Mouse (Mus musculus) limb, embryonic 12.5 days (tissue): ENCODE results near the gene Apof. TPM values are rescaled to one million over a fixed set of nuclear protein-coding genes. Genes with fewer than 3 reads are reported as not detected.
"Not testable (repeated sequence)": the region's sequence is repeated elsewhere in the genome, so short reads cannot be mapped to it uniquely, and the experiment has no call there.

Source experiments
- ATAC-seq: fragments of 200-750 bp; cut with Nextera tagmentation; 2 replicates; pipeline ENCODE4 v1.8.0; 2017; ENCODE audit warnings: low read depth, moderate TSS enrichment; ENCODE audit not compliant: insufficient number of reproducible peaks, insufficient read depth, low FRiP score, low TSS enrichment
- H3K27ac ChIP-seq: fragments of 300-500 bp; sonication (generic); 2 replicates; pipeline ENCODE4 v1.5.1; 2016; ENCODE audit warnings: mild to moderate bottlenecking, moderate library complexity
- H3K27me3 ChIP-seq: fragments of 300-500 bp; sonication (generic); 2 replicates; pipeline ENCODE4 v1.6.1; 2016; ENCODE audit warnings: mild to moderate bottlenecking, moderate library complexity
- H3K36me3 ChIP-seq: fragments of 300-500 bp; sonication (generic); 2 replicates; pipeline ENCODE4 v1.6.1; 2016; ENCODE audit warnings: mild to moderate bottlenecking, moderate library complexity
- H3K4me1 ChIP-seq: fragments of 300-500 bp; sonication (generic); replicated peaks from 2 replicates; pipeline ENCODE4 v1.6.1; 2016
- H3K4me2 ChIP-seq: fragments of 300-500 bp; sonication (generic); 2 replicates; pipeline ENCODE4 v1.6.1; 2016; ENCODE audit warnings: mild to moderate bottlenecking, moderate library complexity
- H3K4me3 ChIP-seq: fragments of 300-500 bp; sonication (generic); replicated peaks from 2 replicates; pipeline ENCODE4 v1.5.1; 2016; ENCODE audit warnings: mild to moderate bottlenecking
- H3K9ac ChIP-seq: fragments of 300-500 bp; sonication (generic); replicated peaks from 2 replicates; pipeline ENCODE4 v1.6.1; 2016; ENCODE audit warnings: mild to moderate bottlenecking, moderate library complexity
- H3K9me3 ChIP-seq: fragments of 300-500 bp; sonication (generic); 2 replicates; pipeline ENCODE4 v1.6.1; 2016; ENCODE audit warnings: mild to moderate bottlenecking, moderate library complexity
- WGBS: fragments of 180-500 bp; shearing (Covaris S2); methylation state at CpG from one replicate; pipeline ENCODE4 v1.1.7; 2016; 5-methylcytosine and 5-hydroxymethylcytosine counted together
- polyA plus RNA-seq: library from polyadenylated mRNA; unstranded; fragments of >200 nt; fragmentation: Nextera tagmentation; extraction: Ambion mirVana; gene quantifications from 2 replicates; pipeline ENCODE4 v1.2.1, GENCODE M21; 2016

Gene Apof
- polyA plus RNA-seq, 1 experiment from 2014 or later = not detected

DNA sequence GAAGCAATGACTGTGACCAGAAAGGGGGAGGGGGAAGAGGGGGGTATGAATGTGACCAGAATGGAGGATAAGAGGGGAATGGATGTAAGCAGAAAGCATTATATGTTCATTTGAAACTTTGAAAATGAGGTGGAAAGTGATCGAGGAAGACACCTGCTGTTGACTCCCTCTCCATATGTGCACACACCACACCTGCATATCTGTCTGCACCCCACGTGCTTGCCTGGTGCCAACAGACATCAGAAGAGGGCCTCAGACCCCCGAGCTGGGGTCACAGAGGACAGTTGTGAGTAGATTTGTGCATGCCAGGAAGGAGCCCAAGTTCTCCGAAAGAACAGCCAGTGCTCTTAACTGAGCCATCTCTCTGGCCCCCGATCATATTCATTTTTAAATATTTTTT, 8.5 kb upstream of the Apof start:
- Histone ChIP-seq H3K27me3 (no peaks in the 10 kb centered on the region), H3K4me3 (no peak overlapping the region), H3K36me3 (no peaks in the 10 kb centered on the region), H3K4me1 (no peaks in the 10 kb centered on the region), H3K9ac (no peak overlapping the region), H3K9me3 (no peaks in the 10 kb centered on the region), H3K27ac (no peak overlapping the region), H3K4me2 (no peak overlapping the region)
- no peak for ATAC-seq
- WGBS = 88% methylated on average over 5 of the region's 5 CpGs

DNA sequence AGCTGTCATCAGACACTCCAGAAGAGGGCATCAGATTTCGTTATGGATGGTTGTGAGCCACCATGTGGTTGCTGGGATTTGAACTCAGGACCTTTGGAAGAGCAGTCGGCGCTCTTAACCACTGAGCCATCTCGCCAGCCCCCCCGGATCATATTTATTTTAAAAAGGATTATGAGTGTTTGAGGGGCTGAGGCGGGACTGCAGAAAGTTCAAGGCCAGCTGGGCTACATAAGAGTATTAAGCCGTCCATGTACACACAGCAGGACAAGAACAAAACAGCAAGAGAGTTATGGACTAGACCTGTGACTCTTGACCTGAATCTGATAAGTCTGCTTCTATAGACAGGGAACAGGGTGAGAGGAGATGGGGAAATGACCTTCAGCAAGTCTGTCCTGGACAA, 8.1 kb upstream of the Apof start:
- not testable (repeated sequence) for H3K4me1 ChIP-seq, H3K36me3 ChIP-seq, H3K9me3 ChIP-seq, H3K9ac ChIP-seq, H3K27me3 ChIP-seq, ATAC-seq, H3K4me2 ChIP-seq, H3K4me3 ChIP-seq, H3K27ac ChIP-seq
- WGBS = 83% methylated on average over 7 of the region's 7 CpGs

DNA sequence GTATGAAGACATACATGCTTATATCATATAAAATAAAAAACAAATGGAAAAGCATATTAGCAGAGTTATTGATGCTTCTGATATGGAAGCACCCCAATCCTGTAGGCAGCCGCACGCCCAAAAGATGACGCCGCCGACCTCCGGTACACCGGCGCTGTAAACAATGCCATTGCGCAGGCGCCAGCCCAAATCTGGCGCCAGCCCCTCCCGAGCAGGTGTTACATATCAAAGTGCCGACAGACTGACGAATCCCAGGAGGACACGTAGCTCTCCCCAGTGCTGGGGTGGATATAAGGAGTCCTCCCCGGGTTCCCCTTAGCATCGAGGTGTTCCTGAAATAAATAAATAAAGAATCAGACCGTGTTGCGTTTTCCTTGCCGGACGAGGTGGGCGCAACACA, 6.2 kb upstream of the Apof start:
- H3K9me3 ChIP-seq = no peaks in the 10 kb centered on the region
- ATAC-seq = no peak
- no peak overlapping the region for H3K9ac ChIP-seq
- H3K27ac ChIP-seq = no peak overlapping the region
- 81% methylated on average over 22 of the region's 22 CpGs for WGBS
- no peaks in the 10 kb centered on the region for H3K36me3 ChIP-seq
- no peaks in the 10 kb centered on the region for H3K27me3 ChIP-seq
- no peak overlapping the region for H3K4me2 ChIP-seq
- no peak overlapping the region for H3K4me3 ChIP-seq
- no peaks in the 10 kb centered on the region for H3K4me1 ChIP-seq

DNA sequence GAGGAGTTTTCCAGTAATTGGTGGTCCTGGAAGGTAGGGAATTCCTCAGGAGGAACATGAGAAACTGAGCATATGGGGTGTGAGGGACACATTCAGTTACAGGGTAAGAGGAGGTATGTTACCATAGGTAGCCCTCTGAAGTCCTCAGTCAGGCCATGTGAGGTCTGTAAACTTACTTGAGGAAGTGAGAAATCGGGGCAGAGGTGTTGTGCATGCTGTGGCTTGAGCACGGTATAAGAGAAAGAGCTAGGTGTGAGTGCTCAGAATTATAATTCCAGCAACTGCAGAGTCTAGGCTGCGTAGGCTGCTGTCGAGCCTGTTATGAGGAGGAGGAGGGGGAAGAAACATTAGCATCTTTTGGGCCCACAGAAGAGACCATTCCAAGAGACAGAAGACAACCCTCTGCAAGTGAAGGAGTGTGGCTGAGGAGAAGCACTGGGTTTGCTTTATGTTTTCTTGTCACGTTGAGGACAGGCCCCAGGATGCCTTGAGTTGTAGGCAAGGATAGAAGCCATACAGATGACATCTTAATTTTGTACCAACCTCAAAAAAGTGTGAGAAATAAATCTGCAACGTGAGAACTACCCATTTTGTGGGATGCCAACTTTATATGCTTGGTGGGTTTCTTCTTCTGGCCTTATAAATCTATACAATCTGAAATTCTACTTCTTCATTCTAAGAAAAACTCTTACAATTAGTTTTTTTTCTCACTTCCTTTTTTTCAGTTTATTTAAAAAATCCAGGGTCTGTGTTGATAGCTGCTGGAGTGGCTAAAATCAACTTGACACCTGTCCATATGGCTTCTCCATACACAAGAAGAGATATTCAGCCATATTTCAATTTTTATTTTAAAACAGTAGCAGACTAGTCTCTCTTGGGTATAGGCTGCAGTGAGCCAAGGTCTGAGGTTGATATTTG, 4.8 kb upstream of the Apof start:
- Histone ChIP-seq H3K4me3 (no peak overlapping the region), H3K36me3 (no peaks in the 10 kb centered on the region), H3K27me3 (no peaks in the 10 kb centered on the region), H3K4me1 (no peaks in the 10 kb centered on the region), H3K4me2 (no peak overlapping the region), H3K9me3 (no peaks in the 10 kb centered on the region), H3K9ac (no peak overlapping the region), H3K27ac (no peak overlapping the region)
- ATAC-seq = no peak
- 74% methylated on average over 6 of the region's 6 CpGs for WGBS

DNA sequence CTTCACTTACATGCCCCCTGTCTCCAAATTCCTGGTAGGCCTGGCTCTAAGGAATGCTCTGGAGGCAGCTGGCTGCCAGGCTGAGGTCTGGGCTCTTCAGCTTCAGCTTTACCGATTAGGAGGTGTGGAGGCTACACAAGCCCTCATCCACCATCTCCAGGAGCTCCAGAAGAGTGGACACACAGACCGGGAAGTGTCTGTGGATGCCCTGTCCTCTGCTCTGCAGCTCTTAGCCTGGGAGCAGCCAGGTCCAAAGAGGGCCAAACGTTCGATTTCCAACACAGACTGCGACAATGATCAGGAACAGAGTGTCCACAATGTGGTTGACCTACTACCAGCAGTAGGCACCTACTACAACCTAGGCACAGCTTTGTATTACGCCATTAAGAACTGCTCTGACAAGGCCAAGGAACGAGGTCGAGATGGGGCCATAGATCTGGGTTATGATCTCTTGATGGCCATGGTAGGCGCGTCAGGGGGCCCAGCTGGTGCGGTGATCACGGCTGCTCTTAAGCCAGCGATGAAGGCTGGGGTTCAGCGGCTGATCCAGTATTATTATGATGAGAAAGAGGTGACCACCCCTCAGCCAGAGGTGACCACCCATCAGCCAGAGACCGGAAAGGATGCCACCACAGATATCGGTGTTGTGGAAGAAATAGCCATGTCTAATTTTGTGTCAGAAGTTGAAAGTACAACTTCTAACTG, 887 bp downstream of the Apof start:
- Histone ChIP-seq H3K4me2 (no peak overlapping the region), H3K27ac (no peak overlapping the region), H3K4me3 (peak overlapping the region; percentile 78; the same call in 1 of the 2 replicates), H3K36me3 (no peaks in the 10 kb centered on the region), H3K27me3 (no peaks in the 10 kb centered on the region), H3K9ac (no peak overlapping the region), H3K4me1 (0 out of 2 replicates have a peak, but pooled peaks cover 3% of the 10 kb centered on the region), H3K9me3 (no peaks in the 10 kb centered on the region)
- no peak for ATAC-seq
- WGBS = 87% methylated on average over 16 of the region's 16 CpGs

DNA sequence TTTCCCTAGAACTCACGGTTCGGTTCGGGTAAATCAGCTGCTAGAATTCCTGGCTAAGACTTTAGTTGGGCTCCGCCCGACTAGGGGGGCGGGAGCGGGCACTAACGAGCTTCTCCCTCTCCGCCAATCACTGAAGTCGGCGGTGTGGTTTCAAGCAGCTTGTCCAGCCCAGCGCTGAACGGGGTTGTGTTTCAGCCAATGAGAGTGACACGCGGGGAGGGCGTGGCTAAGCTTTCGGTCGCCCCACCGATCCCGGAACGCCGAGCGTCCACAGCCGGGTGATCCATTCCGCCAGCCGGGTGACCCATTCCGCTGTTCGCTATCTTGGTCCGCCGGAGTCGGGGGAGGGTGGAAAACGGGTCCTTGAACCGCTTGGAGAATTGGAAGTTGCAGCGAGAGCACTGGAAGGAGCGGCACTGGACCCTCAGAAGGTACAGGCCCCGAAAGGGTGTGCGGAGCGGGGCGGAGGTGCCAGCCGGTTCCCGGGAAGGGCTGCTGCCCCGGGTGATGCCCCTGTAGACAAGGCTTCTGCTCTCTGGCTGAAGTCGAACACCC, 1.9 kb downstream of the Apof start, which contains the start of gene Stat2:
Gene Stat2 (plus strand): TSS at position 273 of the 555 bp plus-strand sequence.
- Histone ChIP-seq H3K27me3 (no peaks in the 10 kb centered on the region), H3K9me3 (no peaks in the 10 kb centered on the region), H3K9ac (peak within 1 kb of the TSS; percentile 77), H3K36me3 (no peaks in the 10 kb centered on the region), H3K27ac (peak within 1 kb of the TSS; percentile 64; the same call in 1 of the 2 replicates), H3K4me1 (0 out of 2 replicates have a peak, but pooled peaks cover 3% of the 10 kb centered on the region), H3K4me3 (peak within 1 kb of the TSS; percentile 78), H3K4me2 (peak within 1 kb of the TSS; percentile 72)
- peak; percentile 97 for ATAC-seq
- 1% methylated on average over 43 of the region's 43 CpGs for WGBS

DNA sequence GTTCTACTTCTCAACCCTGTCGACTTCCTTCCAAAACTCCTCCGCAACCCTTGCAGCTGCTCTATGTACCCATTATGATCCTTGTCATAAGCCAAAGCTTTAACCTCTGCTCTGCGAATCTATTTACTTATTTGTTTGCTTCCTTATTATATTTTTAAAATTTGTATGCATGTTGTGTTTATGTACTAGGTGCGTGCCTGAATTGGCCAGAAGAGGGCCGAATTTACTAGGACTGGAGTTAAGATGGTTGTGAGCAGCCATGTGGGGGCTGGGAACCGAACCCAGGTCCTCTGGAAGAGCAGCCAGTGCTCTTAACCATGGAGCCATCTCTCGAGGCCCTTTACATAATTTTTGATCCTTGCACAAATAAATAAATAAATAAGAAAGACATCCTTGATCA, 2.4 kb downstream of the Apof start:
- H3K27ac ChIP-seq = peak overlapping the region; percentile 64; the same call in 1 of the 2 replicates
- no peaks in the 10 kb centered on the region for H3K9me3 ChIP-seq
- WGBS = 42% methylated on average over 7 of the region's 7 CpGs
- ATAC-seq = no peak
- H3K4me3 ChIP-seq = peak overlapping the region; percentile 78
- H3K4me1 ChIP-seq = 0 out of 2 replicates have a peak, but pooled peaks cover 3% of the 10 kb centered on the region
- peak overlapping the region; percentile 77 for H3K9ac ChIP-seq
- no peaks in the 10 kb centered on the region for H3K36me3 ChIP-seq
- H3K4me2 ChIP-seq = peak overlapping the region; percentile 72
- no peaks in the 10 kb centered on the region for H3K27me3 ChIP-seq

DNA sequence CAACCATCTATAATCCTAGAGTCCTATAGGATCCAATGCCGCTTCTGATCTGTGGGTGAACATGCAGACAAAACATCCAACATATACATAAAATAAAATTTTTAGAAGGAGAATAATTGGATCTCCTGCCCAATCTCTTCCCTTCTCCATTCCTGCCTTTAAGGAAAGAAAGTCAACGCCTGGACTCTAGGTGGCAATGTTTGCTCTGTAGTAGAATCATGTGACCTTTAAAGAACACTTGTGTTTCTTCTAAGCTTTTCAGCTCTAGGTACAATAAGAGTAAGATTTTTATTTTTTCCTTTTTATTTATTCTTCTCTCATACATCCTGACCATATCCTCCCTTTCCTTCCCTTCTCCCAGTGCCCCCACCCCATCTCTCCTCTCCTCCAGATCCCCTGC, 3.4 kb downstream of the Apof start:
- Histone ChIP-seq H3K27ac (no peak overlapping the region), H3K4me1 (0 out of 2 replicates have a peak, but pooled peaks cover 3% of the 10 kb centered on the region), H3K9ac (no peak overlapping the region), H3K4me3 (no peak overlapping the region), H3K36me3 (peaks cover 5% of the 10 kb centered on the region; the same call in 1 of the 2 replicates), H3K27me3 (no peaks in the 10 kb centered on the region), H3K9me3 (no peaks in the 10 kb centered on the region), H3K4me2 (no peak overlapping the region)
- no peak for ATAC-seq
- 63% methylated on average over 2 of the region's 2 CpGs for WGBS

DNA sequence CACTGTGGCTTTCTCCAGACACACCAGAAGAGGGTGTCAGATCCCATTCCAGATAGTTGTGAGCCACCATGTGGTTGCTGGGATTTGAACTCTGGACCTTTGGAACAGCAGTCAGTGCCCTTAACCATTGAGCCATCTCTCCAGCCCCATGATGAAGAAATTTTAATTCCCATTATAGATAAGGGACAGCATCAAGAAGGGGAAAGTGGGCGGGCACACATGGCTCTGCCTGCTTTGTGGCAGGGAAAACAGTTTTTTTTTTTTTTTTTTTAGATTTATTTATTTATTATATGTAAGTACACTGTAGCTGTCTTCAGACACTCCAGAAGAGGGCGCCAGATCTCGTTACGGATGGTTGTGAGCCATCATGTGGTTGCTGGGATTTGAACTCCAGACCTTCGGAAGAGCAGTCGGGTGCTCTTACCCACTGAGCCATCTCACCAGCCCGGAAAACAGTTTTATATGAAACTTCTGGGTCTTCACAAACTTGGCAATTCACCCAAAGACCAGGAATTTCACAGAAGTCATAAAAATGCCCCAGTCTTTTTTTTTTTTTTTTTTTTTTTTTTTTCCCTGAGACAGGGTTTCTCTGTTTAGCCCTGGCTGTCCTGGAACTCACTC, 4.5 kb downstream of the Apof start:
- not testable (repeated sequence) for H3K9me3 ChIP-seq, H3K4me3 ChIP-seq, ATAC-seq, H3K27me3 ChIP-seq, H3K27ac ChIP-seq, H3K4me2 ChIP-seq, H3K9ac ChIP-seq, H3K4me1 ChIP-seq
- 89% methylated on average over 4 of the region's 7 CpGs for WGBS
- peaks cover 11% of the 10 kb centered on the region for H3K36me3 ChIP-seq

DNA sequence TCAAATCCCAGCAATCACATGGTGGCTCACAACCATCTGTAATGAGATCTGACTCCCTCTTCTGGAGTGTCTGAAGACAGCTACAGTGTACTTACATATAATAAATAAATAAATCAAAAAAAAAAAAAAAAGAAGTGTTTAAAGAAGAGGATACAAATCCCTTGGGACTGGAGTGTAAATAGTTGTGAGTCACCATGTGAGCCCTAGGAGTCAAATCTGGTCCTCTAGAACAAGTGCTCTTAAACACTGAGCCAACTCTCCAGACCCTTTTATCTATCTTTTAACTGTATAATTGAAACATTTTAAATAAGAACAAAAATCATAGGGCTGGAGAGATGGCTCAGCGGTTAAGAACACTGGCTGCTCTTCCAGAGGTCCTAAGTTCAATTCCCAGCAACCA, 6.9 kb downstream of the Apof start:
- 93% methylated on average over 1 of the region's 1 CpGs for WGBS
- H3K36me3 ChIP-seq = peaks cover 25% of the 10 kb centered on the region
- H3K27me3 ChIP-seq, H3K27ac ChIP-seq, H3K4me2 ChIP-seq, H3K9me3 ChIP-seq, H3K4me3 ChIP-seq, ATAC-seq, H3K9ac ChIP-seq, H3K4me1 ChIP-seq: not testable (repeated sequence)

DNA sequence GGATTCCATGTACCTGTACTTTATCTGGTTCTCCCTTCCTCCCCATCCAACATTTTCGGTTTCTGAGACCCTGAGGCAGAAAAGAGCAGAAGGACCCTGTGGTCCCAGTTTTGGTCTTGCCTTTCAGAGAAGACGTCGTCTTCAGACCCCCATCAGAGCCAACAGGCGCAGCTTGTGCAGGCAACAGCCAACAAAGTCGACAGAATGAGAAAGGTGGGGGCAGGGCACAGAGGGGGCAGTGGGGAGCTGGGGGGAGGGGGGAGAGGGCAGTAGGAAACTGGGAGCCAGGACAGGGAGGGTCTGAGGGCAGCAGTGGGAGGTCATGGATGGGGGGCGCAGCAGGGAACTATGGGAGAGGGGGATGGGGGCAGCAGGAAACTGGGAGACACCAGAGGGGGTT, 9.7 kb downstream of the Apof start:
- Histone ChIP-seq H3K36me3 (peaks cover 52% of the 10 kb centered on the region), H3K4me1 (no peaks in the 10 kb centered on the region), H3K9ac (no peak overlapping the region), H3K27me3 (no peaks in the 10 kb centered on the region), H3K27ac (no peak overlapping the region), H3K9me3 (no peaks in the 10 kb centered on the region), H3K4me2 (no peak overlapping the region), H3K4me3 (no peak overlapping the region)
- ATAC-seq = no peak
- 53% methylated on average over 6 of the region's 6 CpGs for WGBS
